Mouse (Mus musculus) forebrain, embryonic 10.5 days (tissue): ENCODE data around the gene Faap24. TPM values are rescaled to one million over a fixed set of nuclear protein-coding genes. Genes with fewer than 3 reads are reported as not detected.

ENCODE experiments used
- polyA plus RNA-seq: library from polyadenylated mRNA; unstranded; fragments of >200 nt; fragmentation: Nextera tagmentation; extraction: Ambion mirVana; gene quantifications from 2 replicates; pipeline ENCODE4 v1.2.1, GENCODE M21; 2016

Gene Faap24
- polyA plus RNA-seq, 1 experiment from 2014 or later = 28.4 TPM

Other genes with a start within 250 kb of the Faap24 start
- 0.64 and 0.79 TPM in 2 replicates for gene Slc7a10, start 210.5 kb downstream of the Faap24 start, polyA plus RNA-seq
- gene Lrp3, start 181.3 kb downstream of the Faap24 start, polyA plus RNA-seq = 11.5 and 11.9 TPM in 2 replicates
- 17.9 and 18.5 TPM in 2 replicates for gene Gpatch1, start 78.4 kb downstream of the Faap24 start, polyA plus RNA-seq
- gene Rhpn2, start 62.7 kb downstream of the Faap24 start, polyA plus RNA-seq = 4.5 and 4.6 TPM in 2 replicates
- 69.9 and 72.3 TPM in 2 replicates for gene Cep89, start 199 bp upstream of the Faap24 start, polyA plus RNA-seq
- gene Slc7a9, start 52.0 kb upstream of the Faap24 start, polyA plus RNA-seq = 0.29 TPM in 1 of 2 replicates, not detected in the other
- 0.15 TPM in 2 replicates for gene Tdrd12, start 140.9 kb upstream of the Faap24 start, polyA plus RNA-seq
- gene Nudt19, start 159.5 kb upstream of the Faap24 start, polyA plus RNA-seq = 45.9 and 50.3 TPM in 2 replicates
- 0.09 and 0.44 TPM in 2 replicates for gene Rgs9bp, start 188.7 kb upstream of the Faap24 start, polyA plus RNA-seq
- gene Ankrd27, start 189.4 kb upstream of the Faap24 start, polyA plus RNA-seq = 40.2 and 41.1 TPM in 2 replicates